Mouse (Mus musculus): Measurements from ENCODE around the gene Fam19a1.

DNA sequence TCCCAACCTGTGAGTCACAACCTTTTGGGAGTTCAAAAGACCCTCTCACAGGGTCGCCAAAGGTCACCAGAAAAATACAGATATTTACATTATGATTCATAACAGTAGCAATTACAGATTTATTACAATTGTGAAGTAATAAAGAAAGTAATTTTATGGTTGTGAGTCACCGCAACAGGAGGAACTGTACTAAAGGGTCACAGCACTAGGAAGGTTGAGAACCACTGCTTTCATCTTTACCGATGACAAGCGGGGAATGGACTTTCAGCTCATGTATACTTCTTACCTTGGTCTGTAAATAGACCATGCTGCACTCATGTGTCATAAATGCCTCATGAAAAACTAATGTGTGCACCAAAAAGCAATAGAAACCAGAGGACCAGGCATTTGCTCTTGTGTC, 474.5 kb downstream of the Fam19a1 start:
- TF ChIP-seq CTCF (IDR thresholded peaks at IDR 0.05; ENCODE audit: borderline replicate concordance, insufficient read depth, low read length) = no peak
- TF ChIP-seq POLR2A (IDR thresholded peaks at IDR 0.05; ENCODE audit: low read depth, low read length) = no peak

Measured in embryonic fibroblast, embryonic 13.5 days (primary cell).